Mouse (Mus musculus) lung, postnatal 0 days (tissue): Measurements from ENCODE around the gene Incenp.

ENCODE experiments used
- CTCF ChIP-seq: IDR thresholded peaks from 2 replicates; pipeline ENCODE4 v1.5.1; 2016; ENCODE audit warnings: antibody characterized with exemption, mild to moderate bottlenecking
- EP300 ChIP-seq: IDR thresholded peaks from 2 replicates; pipeline ENCODE4 v1.6.1; 2016; ENCODE audit warnings: antibody characterized with exemption, mild to moderate bottlenecking, control low read depth

- TF ChIP-seq CTCF (no peak), EP300 (no peak)
Measured at GRCm38 (mm10) chr19:9864856-9865255, 34.5 kb downstream of the Incenp start.
